Mouse (Mus musculus) heart, embryonic 13.5 days (tissue): ENCODE data around the gene Itgb2l. TPM values are rescaled to one million over a fixed set of nuclear protein-coding genes. Genes with fewer than 3 reads are reported as not detected.
"Not testable (repeated sequence)": the region's sequence is repeated elsewhere in the genome, so short reads cannot be mapped to it uniquely, and the experiment has no call there.

Experiments used
- ATAC-seq: fragments of 200-750 bp; cut with Nextera tagmentation; 2 replicates; pipeline ENCODE4 v1.8.0; 2017; ENCODE audit warnings: moderate TSS enrichment; ENCODE audit not compliant: insufficient number of reproducible peaks, low FRiP score, low TSS enrichment; ENCODE audit errors: extremely low read depth
- H3K27ac ChIP-seq: fragments of 300-500 bp; sonication (generic); replicated peaks from 2 replicates; pipeline ENCODE4 v1.5.1; 2015; ENCODE audit warnings: moderate library complexity, mild to moderate bottlenecking, inconsistent platforms
- H3K27me3 ChIP-seq: fragments of 300-500 bp; sonication (generic); replicated peaks from 2 replicates; pipeline ENCODE4 v1.6.1; 2015; ENCODE audit warnings: mild to moderate bottlenecking, inconsistent platforms
- H3K36me3 ChIP-seq: fragments of 300-500 bp; sonication (generic); 2 replicates; pipeline ENCODE4 v1.6.1; 2015; ENCODE audit warnings: mild to moderate bottlenecking, inconsistent platforms
- H3K4me1 ChIP-seq: fragments of 300-500 bp; sonication (generic); 2 replicates; pipeline ENCODE4 v1.6.1; 2015; ENCODE audit warnings: inconsistent platforms
- H3K4me2 ChIP-seq: fragments of 300-500 bp; sonication (generic); 2 replicates; pipeline ENCODE4 v1.6.1; 2015; ENCODE audit warnings: inconsistent platforms, mild to moderate bottlenecking, moderate library complexity
- H3K4me3 ChIP-seq: fragments of 300-500 bp; sonication (generic); 2 replicates; pipeline ENCODE4 v1.5.1; 2015; ENCODE audit warnings: moderate library complexity, mild to moderate bottlenecking, inconsistent platforms
- H3K9ac ChIP-seq: fragments of 300-500 bp; sonication (generic); 2 replicates; pipeline ENCODE4 v1.6.1; 2015; ENCODE audit warnings: inconsistent platforms, mild to moderate bottlenecking, moderate library complexity
- H3K9me3 ChIP-seq: fragments of 300-500 bp; sonication (generic); 2 replicates; pipeline ENCODE4 v1.6.1; 2016; ENCODE audit warnings: inconsistent platforms
- WGBS: fragments of 180-500 bp; shearing (Covaris S2); methylation state at CpG from one replicate; pipeline ENCODE4 v1.1.7; 2015; ENCODE audit warnings: mixed read lengths; 5-methylcytosine and 5-hydroxymethylcytosine counted together
- polyA plus RNA-seq: library from polyadenylated mRNA; unstranded; fragments of >200 nt; fragmentation: Nextera tagmentation; extraction: Ambion mirVana; gene quantifications from 2 replicates; pipeline ENCODE4 v1.2.1, GENCODE M21; 2015

The Itgb2l gene
- polyA plus RNA-seq, 1 experiment from 2014 or later, result not detected

GRCm38 (mm10) chr16:96460788-96461187, 17.4 kb upstream of the Itgb2l start:
- Histone ChIP-seq H3K27me3 (peaks cover 19% of the 10 kb centered on the region), H3K4me1 (no peaks in the 10 kb centered on the region), H3K9me3 (no peaks in the 10 kb centered on the region), H3K27ac (no peak overlapping the region), H3K36me3 (no peaks in the 10 kb centered on the region), H3K4me3 (no peak overlapping the region), H3K9ac (no peak overlapping the region), H3K4me2 (no peak overlapping the region)
- ATAC-seq, result no peak
- 73% methylated on average over 3 of the region's 3 CpGs for whole genome bisulfite sequencing

GRCm38 (mm10) chr16:96459356-96459755, 15.9 kb upstream of the Itgb2l start:
- H3K9me3 ChIP-seq, result no peaks in the 10 kb centered on the region
- H3K27me3 ChIP-seq, result 0 out of 2 replicates have a peak, but pooled peaks cover 5% of the 10 kb centered on the region
- no peaks in the 10 kb centered on the region for H3K4me1 ChIP-seq
- no peak overlapping the region for H3K4me3 ChIP-seq
- no peak for ATAC-seq
- no peak overlapping the region for H3K27ac ChIP-seq
- WGBS, result 69% methylated on average over 2 of the region's 2 CpGs
- H3K36me3 ChIP-seq, result no peaks in the 10 kb centered on the region
- no peak overlapping the region for H3K4me2 ChIP-seq
- no peak overlapping the region for H3K9ac ChIP-seq

GRCm38 (mm10) chr16:96457612-96458011, 14.2 kb upstream of the Itgb2l start:
- Histone ChIP-seq H3K9me3 (no peaks in the 10 kb centered on the region), H3K36me3 (no peaks in the 10 kb centered on the region), H3K27me3 (0 out of 2 replicates have a peak, but pooled peaks cover 5% of the 10 kb centered on the region), H3K4me3 (no peak overlapping the region), H3K4me1 (no peaks in the 10 kb centered on the region), H3K9ac (no peak overlapping the region), H3K4me2 (no peak overlapping the region), H3K27ac (no peak overlapping the region)
- 84% methylated on average over 5 of the region's 5 CpGs for WGBS
- no peak for ATAC-seq

- no peak for ATAC-seq
- Histone ChIP-seq H3K4me3 (no peak overlapping the region), H3K27me3 (no peaks in the 10 kb centered on the region)
These were observed 10.7 kb upstream of the Itgb2l start for GRCm38 (mm10) chr16:96454086-96454485.

GRCm38 (mm10) chr16:96450871-96451270, 7.5 kb upstream of the Itgb2l start:
- not testable (repeated sequence) for H3K4me3 ChIP-seq, ATAC-seq, H3K9me3 ChIP-seq, H3K36me3 ChIP-seq, H3K27ac ChIP-seq, H3K4me1 ChIP-seq, H3K4me2 ChIP-seq, H3K9ac ChIP-seq, H3K27me3 ChIP-seq
- WGBS, result 87% methylated on average over 16 of the region's 16 CpGs

More at GRCm38 (mm10) chr16:96454086-96454485, 10.7 kb upstream of the Itgb2l start:
- H3K9me3 ChIP-seq, result no peaks in the 10 kb centered on the region
- H3K36me3 ChIP-seq, result no peaks in the 10 kb centered on the region
- H3K9ac ChIP-seq, result no peak overlapping the region
- no peak overlapping the region for H3K27ac ChIP-seq
- H3K4me2 ChIP-seq, result no peak overlapping the region
- no peaks in the 10 kb centered on the region for H3K4me1 ChIP-seq

GRCm38 (mm10) chr16:96441826-96442225, 1.6 kb downstream of the Itgb2l start:
- no peak for ATAC-seq
- 78% methylated on average over 3 of the region's 3 CpGs for WGBS
- no peaks in the 10 kb centered on the region for H3K4me1 ChIP-seq
- no peak overlapping the region for H3K4me3 ChIP-seq
- H3K9me3 ChIP-seq, result no peaks in the 10 kb centered on the region
- H3K27me3 ChIP-seq, result no peaks in the 10 kb centered on the region; the same call in 1 of the 2 replicates
- H3K36me3 ChIP-seq, result no peaks in the 10 kb centered on the region
- no peak overlapping the region for H3K4me2 ChIP-seq
- no peak overlapping the region for H3K9ac ChIP-seq
- no peak overlapping the region for H3K27ac ChIP-seq

GRCm38 (mm10) chr16:96440871-96441270, 2.5 kb downstream of the Itgb2l start:
- Histone ChIP-seq H3K27me3 (no peaks in the 10 kb centered on the region; the same call in 1 of the 2 replicates), H3K4me1 (no peaks in the 10 kb centered on the region), H3K9me3 (no peaks in the 10 kb centered on the region), H3K4me2 (no peak overlapping the region), H3K27ac (no peak overlapping the region), H3K36me3 (no peaks in the 10 kb centered on the region), H3K4me3 (no peak overlapping the region), H3K9ac (no peak overlapping the region)
- ATAC-seq, result no peak
- WGBS, result 86% methylated on average over 8 of the region's 8 CpGs

- Histone ChIP-seq H3K4me3 (no peak overlapping the region), H3K9me3 (no peaks in the 10 kb centered on the region), H3K27ac (no peak overlapping the region), H3K36me3 (no peaks in the 10 kb centered on the region), H3K9ac (no peak overlapping the region), H3K27me3 (no peaks in the 10 kb centered on the region; the same call in 1 of the 2 replicates), H3K4me2 (no peak overlapping the region), H3K4me1 (no peaks in the 10 kb centered on the region)
- WGBS, result 58% methylated on average over 4 of the region's 4 CpGs
- no peak for ATAC-seq
These were observed 3.7 kb downstream of the Itgb2l start for GRCm38 (mm10) chr16:96439682-96440081.

GRCm38 (mm10) chr16:96438946-96439345, 4.5 kb downstream of the Itgb2l start:
- Histone ChIP-seq H3K4me3 (no peak overlapping the region), H3K27me3 (peaks cover under 1% of the 10 kb centered on the region; the same call in 1 of the 2 replicates), H3K9me3 (no peaks in the 10 kb centered on the region), H3K9ac (no peak overlapping the region), H3K36me3 (no peaks in the 10 kb centered on the region), H3K27ac (no peak overlapping the region), H3K4me2 (no peak overlapping the region), H3K4me1 (no peaks in the 10 kb centered on the region)
- ATAC-seq, result no peak
- WGBS, result 84% methylated on average over 5 of the region's 5 CpGs

- H3K4me1 ChIP-seq, result no peaks in the 10 kb centered on the region
- ATAC-seq, result no peak
- H3K36me3 ChIP-seq, result no peaks in the 10 kb centered on the region
- peaks cover 19% of the 10 kb centered on the region for H3K27me3 ChIP-seq
- no peak overlapping the region for H3K4me2 ChIP-seq
- H3K9ac ChIP-seq, result no peak overlapping the region
- no peak overlapping the region for H3K27ac ChIP-seq
- no peak overlapping the region for H3K4me3 ChIP-seq
- 66% methylated on average over 3 of the region's 3 CpGs for WGBS
- no peaks in the 10 kb centered on the region for H3K9me3 ChIP-seq
These were observed 9.2 kb downstream of the Itgb2l start for GRCm38 (mm10) chr16:96434024-96434785.

GRCm38 (mm10) chr16:96433266-96433665, 10.2 kb downstream of the Itgb2l start:
- WGBS, result 75% methylated on average over 10 of the region's 10 CpGs
- H3K36me3 ChIP-seq, result no peaks in the 10 kb centered on the region
- H3K4me1 ChIP-seq, result no peaks in the 10 kb centered on the region
- H3K4me2 ChIP-seq, result no peak overlapping the region
- H3K9ac ChIP-seq, result no peak overlapping the region
- no peaks in the 10 kb centered on the region for H3K9me3 ChIP-seq
- H3K4me3 ChIP-seq, result no peak overlapping the region
- H3K27ac ChIP-seq, result no peak overlapping the region
- peaks cover 28% of the 10 kb centered on the region for H3K27me3 ChIP-seq
- ATAC-seq, result no peak

GRCm38 (mm10) chr16:96429046-96429445, 14.4 kb downstream of the Itgb2l start:
- Histone ChIP-seq H3K4me1 (no peaks in the 10 kb centered on the region), H3K4me3 (no peak overlapping the region), H3K9ac (no peak overlapping the region), H3K9me3 (no peaks in the 10 kb centered on the region), H3K27ac (no peak overlapping the region), H3K27me3 (peaks cover 32% of the 10 kb centered on the region), H3K4me2 (no peak overlapping the region), H3K36me3 (no peaks in the 10 kb centered on the region)
- no peak for ATAC-seq
- WGBS, result 57% methylated on average over 3 of the region's 3 CpGs
